Mouse (Mus musculus): Measurements from ENCODE around the gene Ncf2.

GRCm38 (mm10) chr1:152832316-152832715, 32.3 kb downstream of the Ncf2 start:
- TF ChIP-seq CTCF (IDR thresholded peaks at IDR 0.05; ENCODE audit: borderline replicate concordance, insufficient read depth, low read length): no peak
- no peak for TF ChIP-seq POLR2A (IDR thresholded peaks at IDR 0.05; ENCODE audit: low read depth, low read length)
